Mouse (Mus musculus) embryonic facial prominence, embryonic 11.5 days (tissue): ENCODE data around the gene Col6a5. TPM values are rescaled to one million over a fixed set of nuclear protein-coding genes. Genes with fewer than 3 reads are reported as not detected.

ENCODE experiments used
- ATAC-seq: fragments of 200-750 bp; cut with Nextera tagmentation; replicated peaks from 2 replicates; pipeline ENCODE4 v1.8.0; 2017; ENCODE audit warnings: low read depth; ENCODE audit not compliant: insufficient number of reproducible peaks, low FRiP score, low TSS enrichment
- DNase-seq: peaks from one replicate; pipeline ENCODE4 v3.0.0-alpha.2; 2015; ENCODE audit warnings: low spot score
- H3K27ac ChIP-seq: fragments of 300-500 bp; sonication (generic); replicated peaks from 2 replicates; pipeline ENCODE4 v1.5.1; 2014; ENCODE audit warnings: mild to moderate bottlenecking, low read depth, low read length, control low read depth
- H3K27me3 ChIP-seq: fragments of 300-500 bp; sonication (generic); 2 replicates; pipeline ENCODE4 v1.6.1; 2014; ENCODE audit warnings: mild to moderate bottlenecking, low read length, moderate library complexity, mixed read lengths; ENCODE audit not compliant: control insufficient read depth, insufficient read depth
- H3K36me3 ChIP-seq: fragments of 300-500 bp; sonication (generic); replicated peaks from 2 replicates; pipeline ENCODE4 v1.6.1; 2014; ENCODE audit warnings: low read depth, mild to moderate bottlenecking, low read length, moderate library complexity, mixed read lengths; ENCODE audit not compliant: control insufficient read depth, insufficient read depth
- H3K4me1 ChIP-seq: fragments of 300-500 bp; sonication (generic); 2 replicates; pipeline ENCODE4 v1.6.1; 2014; ENCODE audit warnings: low read length, mixed read lengths; ENCODE audit not compliant: control insufficient read depth, insufficient read depth
- H3K4me2 ChIP-seq: fragments of 300-500 bp; sonication (generic); 2 replicates; pipeline ENCODE4 v1.6.1; 2014; ENCODE audit warnings: low read depth, mild to moderate bottlenecking, control low read depth, low read length, moderate library complexity
- H3K4me3 ChIP-seq: fragments of 300-500 bp; sonication (generic); 2 replicates; pipeline ENCODE4 v1.5.1; 2014; ENCODE audit warnings: low read depth, low read length, control low read depth
- H3K9ac ChIP-seq: fragments of 300-500 bp; sonication (generic); replicated peaks from 2 replicates; pipeline ENCODE4 v1.6.1; 2014; ENCODE audit warnings: mild to moderate bottlenecking, control low read depth, low read length
- H3K9me3 ChIP-seq: fragments of 300-500 bp; sonication (generic); replicated peaks from 2 replicates; pipeline ENCODE4 v1.6.1; 2016; ENCODE audit warnings: mild to moderate bottlenecking, low read length, inconsistent platforms, mixed read lengths; ENCODE audit not compliant: control insufficient read depth
- WGBS: fragments of 180-500 bp; shearing (Covaris S2); extraction: QIAGEN DNeasy Blood & Tissue Kit; methylation state at CpG from one replicate; pipeline ENCODE4 v1.1.7; 2014; 5-methylcytosine and 5-hydroxymethylcytosine counted together
- polyA plus RNA-seq: library from polyadenylated mRNA; unstranded; fragments of >200 nt; fragmentation: Nextera tagmentation; extraction: Ambion mirVana; gene quantifications from 2 replicates; pipeline ENCODE4 v1.2.1, GENCODE M21; 2014

Gene Col6a5
- polyA plus RNA-seq, 1 experiment from 2014 or later = 0.38 TPM

DNA sequence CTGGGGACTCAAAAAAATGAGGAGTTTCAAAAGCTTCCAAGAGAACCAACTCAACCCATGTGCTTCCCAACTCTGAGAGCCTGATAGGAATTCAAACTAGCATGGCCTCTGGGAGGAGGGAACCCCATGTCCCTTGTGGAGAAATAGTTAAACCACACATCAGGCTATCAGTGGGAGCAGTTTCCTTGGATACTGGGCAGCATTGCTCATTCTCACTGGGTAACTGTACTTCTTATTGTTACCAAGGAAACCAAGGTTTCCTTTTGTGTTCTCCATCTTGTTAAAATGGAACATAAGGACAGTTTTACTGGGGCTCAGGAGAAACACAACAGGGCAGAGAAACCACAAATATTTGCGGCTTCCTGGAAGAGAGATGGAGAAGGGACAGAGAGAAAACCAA, 10.7 kb downstream of the Col6a5 start:
- no peak overlapping the region for H3K27ac ChIP-seq
- no peaks in the 10 kb centered on the region for H3K4me1 ChIP-seq
- H3K9me3 ChIP-seq = no peaks in the 10 kb centered on the region
- no peak overlapping the region for H3K4me2 ChIP-seq
- H3K36me3 ChIP-seq = no peaks in the 10 kb centered on the region
- WGBS = 85% methylated on average over 1 of the region's 1 CpGs
- ATAC-seq = no peak
- no peaks in the 10 kb centered on the region for H3K27me3 ChIP-seq
- no peak for DNase-seq
- H3K9ac ChIP-seq = no peak overlapping the region
- H3K4me3 ChIP-seq = no peak overlapping the region

DNA sequence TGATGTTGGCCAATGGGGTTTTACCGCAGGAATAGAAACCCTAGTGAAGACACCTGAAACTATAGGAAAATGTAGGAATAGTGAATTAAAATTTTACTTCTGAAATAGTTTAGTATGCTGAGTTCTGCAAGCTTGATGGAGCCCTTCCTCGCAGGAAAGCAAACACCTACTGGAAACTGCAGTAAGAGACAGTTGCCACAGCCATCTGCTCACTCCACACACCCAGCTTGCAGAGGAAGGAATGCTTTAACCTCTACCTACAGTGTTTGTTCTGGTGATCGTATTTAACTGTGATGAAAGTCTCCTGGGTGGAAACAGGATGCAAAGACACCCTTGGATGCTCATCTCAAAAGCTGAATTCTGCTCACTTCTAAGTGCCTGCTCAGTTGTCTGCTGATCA, 12.9 kb downstream of the Col6a5 start:
- Histone ChIP-seq H3K4me1 (no peaks in the 10 kb centered on the region), H3K4me3 (no peak overlapping the region), H3K9ac (no peak overlapping the region), H3K27me3 (no peaks in the 10 kb centered on the region), H3K4me2 (no peak overlapping the region), H3K36me3 (no peaks in the 10 kb centered on the region), H3K9me3 (no peaks in the 10 kb centered on the region), H3K27ac (no peak overlapping the region)
- ATAC-seq = no peak
- DNase-seq = no peak
- 81% methylated on average over 3 of the region's 3 CpGs for WGBS

DNA sequence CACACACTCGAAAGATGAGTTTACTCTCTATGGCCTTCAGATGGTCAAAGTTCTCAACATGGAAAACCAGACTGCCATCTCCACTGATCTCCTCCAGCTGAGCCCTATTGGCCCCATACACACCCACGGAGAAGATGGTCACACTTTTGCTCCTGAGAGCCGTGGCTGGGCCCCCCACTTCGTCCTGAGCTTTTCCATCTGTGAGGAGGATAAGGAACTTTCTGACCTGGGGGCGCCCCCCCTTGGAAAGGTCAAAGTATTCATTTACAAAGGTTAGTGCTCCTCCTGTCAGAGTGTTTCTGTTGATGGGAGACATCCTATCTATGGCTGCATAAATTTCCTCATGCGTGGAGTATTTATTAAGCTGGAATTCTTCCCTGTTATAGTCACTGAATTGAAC, 26.6 kb downstream of the Col6a5 start:
- Histone ChIP-seq H3K4me2 (no peak overlapping the region), H3K9ac (no peak overlapping the region), H3K4me3 (no peak overlapping the region), H3K27ac (no peak overlapping the region), H3K27me3 (no peaks in the 10 kb centered on the region), H3K36me3 (no peaks in the 10 kb centered on the region), H3K9me3 (no peaks in the 10 kb centered on the region), H3K4me1 (no peaks in the 10 kb centered on the region)
- ATAC-seq (no peak), DNase-seq (no peak)
- WGBS = 43% methylated on average over 6 of the region's 6 CpGs

DNA sequence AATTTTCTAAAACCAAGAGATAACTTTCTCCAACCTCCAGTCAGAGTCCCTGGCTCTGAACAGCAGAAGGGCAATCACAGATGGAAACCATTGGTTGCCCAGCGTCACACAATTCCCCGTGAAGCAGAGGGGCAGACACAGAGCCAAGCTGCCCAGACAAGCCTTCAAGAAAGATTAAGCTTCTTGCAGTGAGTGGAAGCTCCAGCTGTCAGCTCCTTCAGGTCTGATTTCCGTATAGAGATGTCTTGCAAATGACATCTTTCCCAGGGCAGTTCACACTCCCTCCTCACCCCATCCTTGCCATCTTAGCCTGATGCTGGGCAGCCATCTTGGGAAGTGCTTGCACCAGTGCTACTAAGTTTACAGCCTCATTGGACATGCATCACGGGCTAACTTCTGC, 31.2 kb downstream of the Col6a5 start:
- Histone ChIP-seq H3K4me3 (no peak overlapping the region), H3K27ac (no peak overlapping the region), H3K9ac (no peak overlapping the region), H3K4me1 (no peaks in the 10 kb centered on the region), H3K4me2 (no peak overlapping the region), H3K9me3 (no peaks in the 10 kb centered on the region), H3K36me3 (no peaks in the 10 kb centered on the region), H3K27me3 (no peaks in the 10 kb centered on the region)
- WGBS = 54% methylated on average over 4 of the region's 4 CpGs
- no peak for ATAC-seq
- peak; percentile 25 for DNase-seq

DNA sequence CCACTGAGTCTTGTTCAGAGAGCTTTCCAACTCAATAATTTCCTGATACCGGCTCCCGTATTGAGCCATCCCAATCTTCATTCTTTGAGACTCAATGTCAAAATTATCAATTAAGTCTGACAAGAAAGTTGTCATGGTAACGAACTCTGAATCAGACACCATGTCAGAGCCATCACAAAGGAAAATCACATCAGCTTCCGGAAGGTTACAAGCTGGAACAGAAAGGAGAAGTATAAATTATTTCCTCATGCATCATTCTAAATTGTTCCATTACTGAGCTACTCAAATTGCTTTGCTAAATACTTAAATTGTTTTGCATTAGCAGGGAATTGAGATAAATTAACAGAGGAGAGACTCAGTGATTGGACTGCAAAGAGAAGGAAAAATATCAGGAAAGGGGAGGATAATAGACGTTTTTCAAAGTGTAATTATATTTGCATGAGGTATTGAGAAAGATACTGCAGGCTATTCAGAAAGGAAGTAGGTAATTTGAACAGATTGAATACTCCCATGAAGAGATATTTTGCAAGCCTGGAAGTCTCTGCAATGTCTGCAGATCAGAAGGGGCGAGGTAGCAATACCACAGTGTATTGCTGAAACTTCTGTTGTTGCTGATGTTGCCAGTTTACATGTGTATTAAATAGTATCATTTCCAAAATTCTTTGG, 31.9 kb downstream of the Col6a5 start:
- WGBS = 54% methylated on average over 6 of the region's 6 CpGs

DNA sequence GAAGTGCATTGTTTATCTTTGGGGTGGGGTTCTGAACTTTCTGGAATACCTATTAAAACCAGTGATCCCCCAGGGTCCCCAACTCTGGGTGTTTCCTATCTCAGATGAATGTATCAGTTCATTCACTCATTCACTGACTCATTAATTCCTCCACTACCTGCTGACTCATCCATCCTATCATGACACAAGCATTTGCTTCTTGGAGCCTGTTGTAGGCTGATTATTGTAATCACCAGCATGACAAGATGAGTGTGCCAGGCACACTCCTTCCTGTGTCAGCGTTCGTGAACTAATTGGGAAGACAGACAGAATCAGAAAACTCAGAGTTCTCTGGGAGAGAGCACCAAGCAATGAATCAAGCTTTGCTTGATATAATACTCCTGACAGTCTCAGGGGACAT, 36.8 kb downstream of the Col6a5 start:
- 77% methylated on average over 2 of the region's 2 CpGs for WGBS
- no peak overlapping the region for H3K9ac ChIP-seq
- no peaks in the 10 kb centered on the region for H3K9me3 ChIP-seq
- H3K4me1 ChIP-seq = no peaks in the 10 kb centered on the region
- no peak overlapping the region for H3K4me3 ChIP-seq
- ATAC-seq (no peak), DNase-seq (no peak)
- no peak overlapping the region for H3K27ac ChIP-seq
- no peak overlapping the region for H3K4me2 ChIP-seq
- no peaks in the 10 kb centered on the region for H3K27me3 ChIP-seq
- H3K36me3 ChIP-seq = no peaks in the 10 kb centered on the region

More for the DNA sequence above, 31.9 kb downstream of the Col6a5 start:
- Histone ChIP-seq H3K27ac (no peak overlapping the region), H3K9ac (no peak overlapping the region), H3K4me1 (no peaks in the 10 kb centered on the region), H3K36me3 (no peaks in the 10 kb centered on the region), H3K9me3 (no peaks in the 10 kb centered on the region), H3K4me3 (no peak overlapping the region), H3K27me3 (no peaks in the 10 kb centered on the region), H3K4me2 (no peak overlapping the region)
- no peak for ATAC-seq
- DNase-seq = peak; percentile 49

DNA sequence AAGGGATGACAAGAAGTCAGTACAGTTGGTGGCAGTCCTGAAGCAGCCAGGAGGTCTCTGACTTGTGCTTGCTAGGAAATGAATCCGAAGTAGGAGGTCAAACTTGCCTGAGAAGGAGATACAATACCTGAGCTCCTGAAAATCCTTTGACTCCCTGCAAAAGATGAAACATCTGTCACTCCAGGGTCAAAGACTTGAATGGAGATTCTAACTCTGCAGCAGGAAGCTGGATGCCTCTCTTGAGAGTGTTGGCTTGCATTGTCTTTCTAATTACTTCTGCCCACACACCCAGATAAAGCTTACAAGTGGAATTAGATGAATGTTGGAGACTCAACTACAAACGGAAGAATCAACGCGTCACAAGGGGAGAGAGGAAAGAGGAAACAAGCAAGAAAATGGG, 45.3 kb downstream of the Col6a5 start:
- Histone ChIP-seq H3K4me3 (no peak overlapping the region), H3K36me3 (no peaks in the 10 kb centered on the region), H3K9ac (no peak overlapping the region), H3K4me1 (no peaks in the 10 kb centered on the region), H3K27me3 (no peaks in the 10 kb centered on the region), H3K27ac (no peak overlapping the region), H3K4me2 (no peak overlapping the region), H3K9me3 (no peaks in the 10 kb centered on the region)
- DNase-seq (no peak), ATAC-seq (no peak)
- WGBS = 21% methylated on average over 4 of the region's 4 CpGs

DNA sequence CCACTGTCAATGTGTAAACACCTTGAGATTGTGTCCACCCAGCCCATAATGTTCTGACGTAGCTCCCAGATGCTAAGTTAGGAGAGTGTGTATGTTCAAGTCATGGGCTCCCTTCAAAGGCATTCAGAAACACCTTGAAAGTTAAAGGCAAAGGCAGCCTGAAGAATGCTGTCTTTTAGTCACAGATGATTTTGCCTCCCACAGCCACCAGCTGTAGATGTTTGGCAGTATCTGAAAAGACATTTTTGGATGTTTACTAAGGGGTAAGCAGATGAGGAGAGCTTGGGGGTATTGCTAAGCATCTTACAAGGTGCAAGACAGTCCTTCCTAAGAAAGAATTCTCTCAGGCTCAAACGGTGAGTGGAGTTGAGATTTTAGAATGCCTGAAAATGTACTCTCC, 50.3 kb downstream of the Col6a5 start:
- no peak overlapping the region for H3K4me2 ChIP-seq
- H3K27ac ChIP-seq = no peak overlapping the region
- no peaks in the 10 kb centered on the region for H3K4me1 ChIP-seq
- no peak overlapping the region for H3K4me3 ChIP-seq
- no peaks in the 10 kb centered on the region for H3K36me3 ChIP-seq
- DNase-seq = no peak
- H3K9me3 ChIP-seq = no peaks in the 10 kb centered on the region
- no peaks in the 10 kb centered on the region for H3K27me3 ChIP-seq
- no peak for ATAC-seq
- WGBS = 82% methylated on average over 2 of the region's 2 CpGs
- no peak overlapping the region for H3K9ac ChIP-seq
